Mouse (Mus musculus) B cell, adult 62 days (primary cell): ENCODE results near the gene Gm4846. TPM values are rescaled to one million over a fixed set of nuclear protein-coding genes. Genes with fewer than 3 reads are reported as not detected.

ENCODE experiments used
- total RNA-seq: library from RNA; stranded (reverse); gene quantifications from 4 replicates; pipeline ENCODE4 v1.2.4, GENCODE M21; 2023

Gm4846 gene
- not detected in 4 replicates for total RNA-seq

GRCm38 (mm10) chr1:166497488-166497887 is at the start of gene Gm4846:
TSS of gene Gm4846 (minus strand) at chr1:166497588.

Other genes with a start within 250 kb of the Gm4846 start
- gene Ildr2, start 243.4 kb downstream of the Gm4846 start, total RNA-seq, result 0.15 to 0.28 TPM (median 0.21 TPM) in 3 of 4 replicates, not detected in the other
- gene Tada1, start 118.5 kb downstream of the Gm4846 start, total RNA-seq, result 25.7 to 30.4 TPM (median 28.5 TPM) in 4 replicates
- gene Pogk, start 87.7 kb downstream of the Gm4846 start, total RNA-seq, result 15.0 to 18.3 TPM (median 16.6 TPM) in 4 replicates
- not detected in 4 replicates for gene Gm4847, start 150.1 kb upstream of the Gm4846 start, total RNA-seq
- not detected in 4 replicates for gene Fmo9, start 184.3 kb upstream of the Gm4846 start, total RNA-seq